Mouse (Mus musculus): Measurements from ENCODE around the gene Ttll9. TPM values are rescaled to one million over a fixed set of nuclear protein-coding genes. Genes with fewer than 3 reads are reported as not detected.

The Ttll9 gene
- 1 to 10 TPM; 1.2 to 1.3 TPM for polyA plus RNA-seq (2017; shearing (Covaris generic))

GRCm38 (mm10) chr2:152962091-152962793 lies at the start of gene Ttll9:
Gene Ttll9, plus strand, starts transcription at chr2:152962485.
- ATAC-seq: peak; percentile 65

GRCm38 (mm10) chr2:152913471-152913870 lies 48.8 kb upstream of the Ttll9 start:
- no peak for ATAC-seq

- ATAC-seq: peak; percentile 94
Measured at GRCm38 (mm10) chr2:152914310-152915120, 47.8 kb upstream of the Ttll9 start.

- no peak for ATAC-seq
Measured at GRCm38 (mm10) chr2:152915453-152915852, 46.8 kb upstream of the Ttll9 start.

GRCm38 (mm10) chr2:152916111-152916510 lies 46.2 kb upstream of the Ttll9 start:
- ATAC-seq: no peak

GRCm38 (mm10) chr2:152917671-152918070 lies 44.6 kb upstream of the Ttll9 start:
- ATAC-seq: no peak

DNA sequence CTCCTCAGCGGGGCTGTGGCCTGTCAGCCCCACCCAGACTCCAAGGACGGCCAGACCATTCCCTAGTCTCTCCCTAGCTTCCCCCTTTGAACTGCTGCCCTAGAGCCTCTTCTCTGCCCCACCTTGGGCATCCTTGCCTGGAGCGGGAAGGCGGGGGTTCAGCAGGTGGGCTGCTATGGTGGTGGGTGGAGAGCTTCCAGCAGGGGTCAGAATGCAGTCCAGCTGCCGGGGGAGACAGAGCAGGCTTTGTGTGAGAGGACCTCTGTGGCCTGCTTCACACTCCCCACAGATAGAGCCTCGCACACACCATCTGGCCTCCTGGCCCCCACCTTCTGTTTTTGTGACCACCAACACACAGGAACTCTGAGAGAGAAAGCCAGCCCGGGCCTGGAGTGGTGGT lies 39.9 kb upstream of the Ttll9 start:
- no peak for ATAC-seq

DNA sequence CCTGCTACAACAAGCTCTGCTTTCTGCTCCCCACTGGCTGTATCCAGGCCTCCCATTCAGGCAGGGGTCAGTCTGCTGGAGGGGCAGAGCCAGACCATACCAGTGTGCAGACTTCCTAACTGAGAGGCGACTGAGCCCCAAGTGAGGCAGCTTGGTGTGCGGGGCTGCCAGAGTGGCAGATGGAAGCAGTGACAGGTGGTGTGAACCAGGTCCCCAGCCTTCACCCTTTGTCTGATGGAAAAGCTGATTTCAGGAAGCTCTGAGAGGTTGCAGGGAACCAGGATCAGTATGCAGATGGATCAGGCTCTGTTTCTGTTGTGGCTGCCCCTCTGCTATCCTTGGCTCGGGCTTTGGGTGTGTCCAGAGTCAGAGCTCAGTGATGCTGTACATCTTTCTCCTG lies 38.7 kb upstream of the Ttll9 start:
- no peak for ATAC-seq

- no peak for ATAC-seq
Measured at GRCm38 (mm10) chr2:152924128-152924527, 38.2 kb upstream of the Ttll9 start.

GRCm38 (mm10) chr2:152924543-152924942 lies 37.7 kb upstream of the Ttll9 start:
- ATAC-seq: no peak

GRCm38 (mm10) chr2:152925189-152925872 lies 37.0 kb upstream of the Ttll9 start:
- ATAC-seq: no peak

GRCm38 (mm10) chr2:152926896-152927295 lies 35.4 kb upstream of the Ttll9 start:
- ATAC-seq: no peak

GRCm38 (mm10) chr2:152927371-152927770 lies 34.9 kb upstream of the Ttll9 start:
- ATAC-seq: no peak

- no peak for ATAC-seq
Measured at GRCm38 (mm10) chr2:152928219-152928987, 33.9 kb upstream of the Ttll9 start.

DNA sequence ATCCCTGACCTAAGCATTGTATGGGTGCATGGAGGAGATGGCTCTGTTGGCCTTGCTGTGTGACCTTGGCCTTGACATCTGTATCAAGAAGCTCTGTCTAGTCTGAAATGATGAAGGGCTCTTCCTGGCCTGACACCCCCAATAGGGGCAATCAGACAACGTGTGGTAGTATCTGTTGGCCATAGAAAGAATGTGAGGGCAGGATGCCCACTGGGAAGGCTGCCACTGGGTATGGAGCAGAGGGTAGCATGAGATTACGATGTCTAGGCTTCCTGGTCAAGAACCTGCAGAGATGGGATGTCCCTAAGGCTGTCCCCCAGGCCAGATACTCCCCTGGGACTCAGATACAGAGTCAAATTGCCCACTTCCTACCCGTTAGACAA lies 33.3 kb upstream of the Ttll9 start:
- no peak for ATAC-seq

DNA sequence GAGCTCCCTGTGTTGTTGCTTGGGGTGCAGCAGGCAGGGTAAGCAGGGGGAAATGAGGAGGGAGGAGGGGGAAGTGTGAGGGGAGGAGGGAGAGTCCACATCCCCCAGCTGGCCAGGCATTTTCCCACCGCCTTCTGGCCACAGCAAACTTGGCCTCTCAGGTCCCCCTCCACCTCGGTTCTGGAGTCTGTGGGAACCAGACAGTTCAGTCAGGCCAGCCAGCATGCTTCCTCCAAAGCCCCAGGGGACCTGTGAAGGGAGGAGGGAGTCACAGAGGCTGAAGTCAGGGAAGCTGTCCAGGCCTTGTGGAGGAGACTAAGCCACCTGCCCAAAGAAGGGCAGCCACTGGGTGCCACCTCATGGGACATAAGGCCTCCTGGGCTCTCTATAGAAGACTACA lies 32.0 kb upstream of the Ttll9 start:
- no peak for ATAC-seq

- ATAC-seq: no peak
Measured at GRCm38 (mm10) chr2:152931456-152932160, 30.7 kb upstream of the Ttll9 start.

DNA sequence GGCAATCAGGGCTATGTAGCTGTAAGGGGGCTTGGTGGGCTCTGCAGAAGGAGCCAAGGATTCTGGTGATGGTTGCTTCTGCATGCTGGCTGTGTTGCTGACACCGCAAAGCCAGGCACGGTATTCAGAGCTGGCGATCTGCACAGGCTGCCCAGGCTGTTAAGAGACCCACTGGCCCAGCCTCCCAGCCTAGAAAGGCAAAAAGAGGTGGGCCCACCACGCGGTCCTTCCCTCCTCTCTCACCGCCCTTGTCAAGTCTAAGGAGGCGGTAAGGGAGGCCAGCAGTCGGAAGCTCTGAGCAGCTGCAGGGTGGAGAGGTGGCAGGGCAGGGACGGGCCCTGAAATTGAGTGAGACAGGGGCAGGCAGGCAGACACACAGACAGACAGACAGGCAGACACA lies 29.2 kb upstream of the Ttll9 start, which contains the start of gene Foxs1:
Gene Foxs1 (minus strand): TSS at position 161 of the 400 bp plus-strand sequence.
- ATAC-seq: no peak

- ATAC-seq: no peak
Measured at GRCm38 (mm10) chr2:152933614-152934013, 28.7 kb upstream of the Ttll9 start.

GRCm38 (mm10) chr2:152939846-152940245 lies 22.4 kb upstream of the Ttll9 start:
- no peak for ATAC-seq

GRCm38 (mm10) chr2:152941106-152941505 lies 21.2 kb upstream of the Ttll9 start:
- no peak for ATAC-seq

DNA sequence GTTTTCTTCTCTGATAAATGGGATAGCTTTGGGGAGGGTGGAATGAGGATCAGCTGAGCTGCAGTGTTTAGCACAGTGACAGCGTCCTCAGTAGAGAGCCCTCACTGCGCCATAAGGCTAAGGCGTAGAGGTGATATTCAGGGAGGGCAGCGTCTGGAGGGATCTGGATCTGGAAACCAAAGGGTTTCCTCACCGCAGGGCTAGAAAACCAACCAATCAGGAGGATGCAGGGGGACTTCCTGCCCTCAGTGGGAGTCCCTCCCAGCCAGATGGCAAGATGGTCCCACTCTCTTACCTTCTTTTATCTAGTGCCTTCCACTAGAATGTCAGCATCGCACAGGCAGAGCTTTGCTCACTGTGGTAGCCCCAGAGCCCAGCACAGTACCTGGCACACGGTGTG lies 20.5 kb upstream of the Ttll9 start:
- ATAC-seq: no peak

All from activated CD4-positive, CD25-positive, alpha-beta regulatory T cell, adult 4 months (primary cell).